Mouse (Mus musculus) granulocyte monocyte progenitor cell, adult 5-6 weeks (primary cell): ENCODE data around the gene Ndufa5. TPM values are rescaled to one million over a fixed set of nuclear protein-coding genes. Genes with fewer than 3 reads are reported as not detected.

Experiments
- ATAC-seq: replicated peaks from 2 replicates; pipeline ENCODE4 v1.8.0; 2016; ENCODE audit warnings: mild to moderate bottlenecking, moderate TSS enrichment, inconsistent platforms; ENCODE audit not compliant: poor library complexity, severe bottlenecking
- total RNA-seq, 2 experiments: library from RNA; stranded (forward) in 1 of 2; stranded (reverse) in 1 of 2; fragments of 200-712, 200-1000 nt in 1 of 2; fragments of >200 nt in 1 of 2; fragmentation: Nextera tagmentation in 1 of 2; gene quantifications; 2 replicates each; pipeline ENCODE4 v1.2.3; 2014 to 2017

Ndufa5 gene
- total RNA-seq, 2 experiments from 2014 or later: 178 to 309 TPM

- ATAC-seq: peak; percentile 51
These were observed 2.4 kb upstream of the Ndufa5 start for GRCm38 (mm10) chr6:24530166-24530565.

- no peak for ATAC-seq
These were observed 141 bp upstream of the Ndufa5 start, which contains the start of gene Asb15 for GRCm38 (mm10) chr6:24528064-24528243. Gene Asb15, plus strand, starts transcription at chr6:24528144.

GRCm38 (mm10) chr6:24525705-24526104 is 2.1 kb downstream of the Ndufa5 start:
- ATAC-seq: no peak

- peak; percentile 65 for ATAC-seq
These were observed 11.6 kb downstream of the Ndufa5 start for GRCm38 (mm10) chr6:24516197-24516596.

GRCm38 (mm10) chr6:24514552-24515284 is 13.1 kb downstream of the Ndufa5 start, which contains the start of gene Iqub:
Gene Iqub, minus strand, starts transcription at chr6:24515067.
- ATAC-seq: peak; percentile 84

GRCm38 (mm10) chr6:24504141-24504540 is 23.7 kb downstream of the Ndufa5 start:
- no peak for ATAC-seq

GRCm38 (mm10) chr6:24490341-24490740 is 37.5 kb downstream of the Ndufa5 start:
- ATAC-seq: no peak

GRCm38 (mm10) chr6:24486530-24486929 is 41.3 kb downstream of the Ndufa5 start:
- ATAC-seq: no peak

- no peak for ATAC-seq
These were observed 57.2 kb downstream of the Ndufa5 start for GRCm38 (mm10) chr6:24470571-24471132.

GRCm38 (mm10) chr6:24470135-24470534 is 57.7 kb downstream of the Ndufa5 start:
- no peak for ATAC-seq

Other genes with a start within 250 kb of the Ndufa5 start
- gene Iqub, start 12.9 kb downstream of the Ndufa5 start, total RNA-seq (2014; fragmentation: Nextera tagmentation): not detected in 2 replicates
- not detected in 2 replicates for gene Iqub, start 12.9 kb downstream of the Ndufa5 start, total RNA-seq (2017)
- not detected in 2 replicates for gene Asb15, start 131 bp upstream of the Ndufa5 start, total RNA-seq (2014; fragmentation: Nextera tagmentation)
- gene Asb15, start 131 bp upstream of the Ndufa5 start, total RNA-seq (2017): not detected in 2 replicates
- not detected in 2 replicates for gene Lmod2, start 69.7 kb upstream of the Ndufa5 start, total RNA-seq (2014; fragmentation: Nextera tagmentation)
- 0.26 TPM in 1 of 2 replicates, not detected in the other for gene Lmod2, start 69.7 kb upstream of the Ndufa5 start, total RNA-seq (2017)
- gene Wasl, start 137.0 kb upstream of the Ndufa5 start, total RNA-seq (2014; fragmentation: Nextera tagmentation): 18.6 and 22.3 TPM in 2 replicates
- 4.9 and 7.6 TPM in 2 replicates for gene Wasl, start 137.0 kb upstream of the Ndufa5 start, total RNA-seq (2017)
- gene Hyal6, start 205.2 kb upstream of the Ndufa5 start, total RNA-seq (2014; fragmentation: Nextera tagmentation): not detected in 2 replicates
- gene Hyal6, start 205.2 kb upstream of the Ndufa5 start, total RNA-seq (2017): not detected in 2 replicates
- gene Hyal4, start 220.3 kb upstream of the Ndufa5 start, total RNA-seq (2014; fragmentation: Nextera tagmentation): not detected in 2 replicates
- not detected in 2 replicates for gene Hyal4, start 220.3 kb upstream of the Ndufa5 start, total RNA-seq (2017)